Mouse (Mus musculus) hematopoietic multipotent progenitor cell, adult 10-12 weeks (in vitro differentiated cells): ENCODE results near the gene Stag2. TPM values are rescaled to one million over a fixed set of nuclear protein-coding genes. Genes with fewer than 3 reads are reported as not detected.

ENCODE experiments used
- polyA plus RNA-seq: library from polyadenylated mRNA; stranded (reverse); fragments of >175 nt; gene quantifications from 2 replicates; pipeline ENCODE4 v1.2.3, GENCODE M21; 2012; ENCODE audit warnings: low replicate concordance

Gene Stag2
- polyA plus RNA-seq, result 16.9 and 25.6 TPM in 2 replicates

GRCm38 (mm10) chrX:42148788-42149556 lies at the start of gene Stag2:
Stag2 (plus strand) TSS chrX:42149317.

Other genes with a start within 250 kb of the Stag2 start
- gene Thoc2, start 228.6 kb upstream of the Stag2 start, polyA plus RNA-seq, result 3.6 and 11.2 TPM in 2 replicates
- gene Xiap, start 89.6 kb upstream of the Stag2 start, polyA plus RNA-seq, result 72.8 and 164 TPM in 2 replicates